ENCODE assay signal across 17 mouse cellular contexts in the genomic region with DNA sequence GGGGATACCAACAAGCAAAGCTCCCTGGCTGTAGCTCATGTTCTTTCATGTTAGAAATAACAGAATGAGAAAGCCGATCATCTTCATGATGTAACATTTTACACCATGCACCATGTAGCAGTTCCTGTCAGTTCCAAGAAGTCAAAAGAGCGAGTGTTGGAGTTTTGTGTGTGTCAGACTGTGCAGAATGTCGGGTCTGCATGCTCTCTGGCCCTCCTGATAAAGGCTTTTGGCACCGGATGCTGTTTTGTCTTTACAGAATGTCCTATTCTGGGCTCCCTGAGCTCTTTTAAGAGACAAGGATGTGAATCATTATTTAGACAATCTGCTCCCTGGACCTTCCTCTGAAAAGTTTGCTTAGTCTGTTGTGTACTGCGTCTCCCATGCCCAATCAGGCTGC. TPM values are rescaled to one million over a fixed set of nuclear protein-coding genes. Genes with fewer than 3 reads are reported as not detected.
DNase-seq lines count a peak whose midpoint lies in the region; ATAC-seq and TF ChIP-seq lines count a peak whose summit lies in the region.
"Had no signal": no experiment of that assay in that cellular context is flagged by ENCODE, and none has a peak within 500 bp of the region (broad histone marks: within the 10 kb centered on the region; RNA-seq: fewer than 3 reads in every experiment).

No protein-coding gene starts in this region.

- WGBS in liver, embryonic 16.5 days (ENCODE audit: insufficient replicate concordance): 46% methylated on average over 5 of the region's 5 CpGs
- WGBS in liver, embryonic 11.5 days: 69% methylated on average over 5 of the region's 5 CpGs
- 78% methylated on average over 5 of the region's 5 CpGs for WGBS in midbrain, embryonic 16.5 days
- WGBS in hindbrain, postnatal 0 days: 76% methylated on average over 5 of the region's 5 CpGs

- no peaks in the 10 kb centered on the region for H3K36me3 ChIP-seq in liver, embryonic 16.5 days (ENCODE audit: control insufficient read depth, insufficient read depth)
- no peaks in the 10 kb centered on the region for H3K36me3 ChIP-seq in liver, embryonic 11.5 days (ENCODE audit: control insufficient read depth, insufficient read depth, low read length)
- no peaks in the 10 kb centered on the region for H3K36me3 ChIP-seq in midbrain, embryonic 16.5 days (ENCODE audit: control insufficient read depth, insufficient read depth, low read length)
- no peaks in the 10 kb centered on the region for H3K36me3 ChIP-seq in hindbrain, postnatal 0 days (ENCODE audit: insufficient read depth, low read length)
- H3K36me3 ChIP-seq: embryonic facial prominence, embryonic 13.5 days; limb, embryonic 13.5 days; midbrain, embryonic 12.5 days had no signal

- H3K27me3 ChIP-seq in liver, embryonic 16.5 days (ENCODE audit: control insufficient read depth, insufficient read depth, low read depth, low read length): no peaks in the 10 kb centered on the region
- H3K27me3 ChIP-seq in liver, embryonic 11.5 days (replicated peaks; ENCODE audit: control insufficient read depth, insufficient read depth, low read length): no peaks in the 10 kb centered on the region
- H3K27me3 ChIP-seq in midbrain, embryonic 16.5 days (ENCODE audit: control insufficient read depth, insufficient read depth, low read depth, low read length): no peaks in the 10 kb centered on the region
- H3K27me3 ChIP-seq in hindbrain, postnatal 0 days (ENCODE audit: insufficient read depth, low read length): no peaks in the 10 kb centered on the region
- H3K27me3 ChIP-seq: limb, embryonic 13.5 days had no signal

- H3K9ac ChIP-seq in liver, embryonic 16.5 days (ENCODE audit: low read depth, low read length): no peak overlapping the region
- H3K9ac ChIP-seq in liver, embryonic 11.5 days (ENCODE audit: low read depth, low read length): no peak overlapping the region
- H3K9ac ChIP-seq in midbrain, embryonic 16.5 days (ENCODE audit: low read depth, low read length): no peak overlapping the region
- H3K9ac ChIP-seq in hindbrain, postnatal 0 days (replicated peaks; ENCODE audit: low read length): no peak overlapping the region
- H3K9ac ChIP-seq: embryonic facial prominence, embryonic 13.5 days; limb, embryonic 13.5 days; midbrain, embryonic 12.5 days had no signal

- no peak overlapping the region for H3K4me2 ChIP-seq in liver, embryonic 16.5 days (ENCODE audit: low read depth, low read length)
- no peak overlapping the region for H3K4me2 ChIP-seq in liver, embryonic 11.5 days
- H3K4me2 ChIP-seq in midbrain, embryonic 16.5 days (ENCODE audit: low read length): no peak overlapping the region
- H3K4me2 ChIP-seq in hindbrain, postnatal 0 days (ENCODE audit: low read depth, low read length): no peak overlapping the region
- H3K4me2 ChIP-seq: embryonic facial prominence, embryonic 13.5 days; limb, embryonic 13.5 days; midbrain, embryonic 12.5 days had no signal

- H3K27ac ChIP-seq in liver, embryonic 16.5 days (ENCODE audit: low read length): no peak overlapping the region
- H3K27ac ChIP-seq in liver, embryonic 11.5 days (ENCODE audit: low read depth, low read length): no peak overlapping the region
- H3K27ac ChIP-seq in midbrain, embryonic 16.5 days (ENCODE audit: low read length): no peak overlapping the region
- H3K27ac ChIP-seq in hindbrain, postnatal 0 days: no peak overlapping the region
- H3K27ac ChIP-seq: embryonic facial prominence, embryonic 13.5 days; limb, embryonic 13.5 days; midbrain, embryonic 12.5 days had no signal

- DNase-seq in adrenal gland, postnatal 14 days: peak; percentile 25
- no peak for DNase-seq in adrenal gland, postnatal 25 days
- no peak for DNase-seq in liver, embryonic 11.5 days (ENCODE audit: low spot score)
- DNase-seq in NIH3T3 (ENCODE audit: low read depth): peak; percentile 40
- DNase-seq in heart, postnatal 36 days: peak; percentile 18 to 22
- no peak for DNase-seq in hindbrain, postnatal 0 days (ENCODE audit: low spot score)
- DNase-seq: cerebellum, adult 18-20 months; right cerebral cortex, postnatal 25 days had no signal

- intact Hi-C loops in heart, postnatal 36 days (cut with DNase I): no loop called here

- peak; percentile 37; the same call in 1 of the 2 replicates for ATAC-seq in liver, embryonic 16.5 days (ENCODE audit: low read depth)
- no peak for ATAC-seq in liver, embryonic 11.5 days (replicated peaks; ENCODE audit: low FRiP score)
- ATAC-seq in midbrain, embryonic 16.5 days: no peak
- no peak for ATAC-seq in hindbrain, postnatal 0 days
- ATAC-seq: activated CD4-positive, CD25-positive, alpha-beta regulatory T cell, adult 4 months; inflammation-experienced regulatory T-cells, adult 6 months had no signal

- H3K9me3 ChIP-seq in liver, embryonic 16.5 days (replicated peaks; ENCODE audit: control insufficient read depth, low read length): no peaks in the 10 kb centered on the region
- H3K9me3 ChIP-seq in liver, embryonic 11.5 days (ENCODE audit: control insufficient read depth, low read length): no peaks in the 10 kb centered on the region
- H3K9me3 ChIP-seq in midbrain, embryonic 16.5 days (replicated peaks; ENCODE audit: control insufficient read depth, low read length, poor library complexity, severe bottlenecking): no peaks in the 10 kb centered on the region
- H3K9me3 ChIP-seq in hindbrain, postnatal 0 days (ENCODE audit: low read length): no peaks in the 10 kb centered on the region
- H3K9me3 ChIP-seq: embryonic facial prominence, embryonic 13.5 days; limb, embryonic 13.5 days; midbrain, embryonic 12.5 days had no signal

- no peak for TF ChIP-seq CTCF in hindbrain, postnatal 0 days (IDR thresholded peaks at IDR 0.05; ENCODE audit: low read depth)

- H3K4me1 ChIP-seq in liver, embryonic 16.5 days (ENCODE audit: control insufficient read depth, low read depth, low read length): no peaks in the 10 kb centered on the region
- H3K4me1 ChIP-seq in liver, embryonic 11.5 days (replicated peaks; ENCODE audit: control insufficient read depth, insufficient read depth, low read length): no peaks in the 10 kb centered on the region
- H3K4me1 ChIP-seq in midbrain, embryonic 16.5 days (ENCODE audit: control insufficient read depth, insufficient read depth, low read length): no peaks in the 10 kb centered on the region
- H3K4me1 ChIP-seq in hindbrain, postnatal 0 days (ENCODE audit: insufficient read depth, low read length): no peaks in the 10 kb centered on the region
- H3K4me1 ChIP-seq: embryonic facial prominence, embryonic 13.5 days; limb, embryonic 13.5 days; midbrain, embryonic 12.5 days had no signal

- H3K4me3 ChIP-seq in liver, embryonic 16.5 days (ENCODE audit: low read depth, low read length): no peak overlapping the region
- no peak overlapping the region for H3K4me3 ChIP-seq in liver, embryonic 11.5 days (ENCODE audit: low read depth, low read length)
- H3K4me3 ChIP-seq in midbrain, embryonic 16.5 days (ENCODE audit: low read depth, low read length): no peak overlapping the region
- H3K4me3 ChIP-seq in hindbrain, postnatal 0 days (ENCODE audit: low read length): no peak overlapping the region
- H3K4me3 ChIP-seq: embryonic facial prominence, embryonic 13.5 days; limb, embryonic 13.5 days; midbrain, embryonic 12.5 days; myocyte had no signal

RNA-seq across cellular contexts. Expression of gene Pparg, which starts 22.0 kb away (rescaled TPM):
- 129 and 133 TPM in 2 replicates for total RNA-seq in adrenal gland, postnatal 14 days (2021)
- 37.1 and 50.3 TPM in 2 replicates for total RNA-seq in adrenal gland, postnatal 25 days (2021)
- 1.5 and 1.7 TPM in 2 replicates for polyA plus RNA-seq in liver, embryonic 16.5 days (2015; fragmentation: Nextera tagmentation; extraction: Ambion mirVana)
- polyA plus RNA-seq in liver, embryonic 11.5 days (2014; fragmentation: Nextera tagmentation; extraction: Ambion mirVana): 1.1 and 1.2 TPM in 2 replicates
- total RNA-seq in heart, postnatal 36 days (2021): 10 to 100 TPM; 11.4 to 12.5 TPM
- polyA plus RNA-seq in midbrain, embryonic 16.5 days (2015; fragmentation: Nextera tagmentation; extraction: Ambion mirVana): 0.39 and 0.53 TPM in 2 replicates
- total RNA-seq in hindbrain, postnatal 0 days (2014; rRNA removed): 0.26 TPM in 1 of 2 replicates, not detected in the other
- polyA plus RNA-seq in hindbrain, postnatal 0 days (2015; fragmentation: Nextera tagmentation; extraction: Ambion mirVana): 0.26 and 0.46 TPM in 2 replicates
- total RNA-seq: common myeloid progenitor, adult 5-6 weeks had no signal

Comparison
In these comparisons a context has a peak if more than half of its experiments do, and no peak if none do; other contexts are left out.
1. DNase-seq: peak in adrenal gland, postnatal 14 days (single experiment), NIH3T3 (single experiment) and heart, postnatal 36 days (2 of 2); none in adrenal gland, postnatal 25 days (single experiment), liver, embryonic 11.5 days (single experiment) and hindbrain, postnatal 0 days (single experiment).